Mouse (Mus musculus) limb, embryonic 13.5 days (tissue): ENCODE measurements around the gene 4931428F04Rik. TPM values are rescaled to one million over a fixed set of nuclear protein-coding genes. Genes with fewer than 3 reads are reported as not detected.

Experiments used
- ATAC-seq: fragments of 200-750 bp; cut with Nextera tagmentation; 2 replicates; pipeline ENCODE4 v1.8.0; 2017; ENCODE audit warnings: low read depth, moderate number of reproducible peaks, moderate TSS enrichment; ENCODE audit not compliant: low FRiP score
- H3K27ac ChIP-seq: fragments of 300-500 bp; sonication (generic); 2 replicates; pipeline ENCODE4 v1.5.1; 2015; ENCODE audit warnings: inconsistent platforms, mild to moderate bottlenecking, moderate library complexity
- H3K27me3 ChIP-seq: fragments of 300-500 bp; sonication (generic); 2 replicates; pipeline ENCODE4 v1.6.1; 2015; ENCODE audit warnings: mild to moderate bottlenecking, inconsistent platforms
- H3K36me3 ChIP-seq: fragments of 300-500 bp; sonication (generic); 2 replicates; pipeline ENCODE4 v1.6.1; 2015; ENCODE audit warnings: inconsistent platforms, mild to moderate bottlenecking, moderate library complexity
- H3K4me1 ChIP-seq: fragments of 300-500 bp; sonication (generic); 2 replicates; pipeline ENCODE4 v1.6.1; 2015; ENCODE audit warnings: inconsistent platforms
- H3K4me2 ChIP-seq: fragments of 300-500 bp; sonication (generic); replicated peaks from 2 replicates; pipeline ENCODE4 v1.6.1; 2015; ENCODE audit warnings: inconsistent platforms, mild to moderate bottlenecking, moderate library complexity
- H3K4me3 ChIP-seq: fragments of 300-500 bp; sonication (generic); 2 replicates; pipeline ENCODE4 v1.5.1; 2015; ENCODE audit warnings: moderate library complexity, mild to moderate bottlenecking, inconsistent platforms
- H3K9ac ChIP-seq: fragments of 300-500 bp; sonication (generic); 2 replicates; pipeline ENCODE4 v1.6.1; 2015; ENCODE audit warnings: mild to moderate bottlenecking, inconsistent platforms
- H3K9me3 ChIP-seq: fragments of 300-500 bp; sonication (generic); 2 replicates; pipeline ENCODE4 v1.6.1; 2016; ENCODE audit warnings: inconsistent platforms
- WGBS: fragments of 180-500 bp; shearing (Covaris S2); methylation state at CpG from one replicate; pipeline ENCODE4 v1.1.7; 2015; 5-methylcytosine and 5-hydroxymethylcytosine counted together
- polyA plus RNA-seq: library from polyadenylated mRNA; unstranded; fragments of >200 nt; fragmentation: Nextera tagmentation; extraction: Ambion mirVana; gene quantifications from 2 replicates; pipeline ENCODE4 v1.2.1, GENCODE M21; 2015

Gene 4931428F04Rik
- polyA plus RNA-seq, 1 experiment from 2014 or later = 16.3 TPM

DNA sequence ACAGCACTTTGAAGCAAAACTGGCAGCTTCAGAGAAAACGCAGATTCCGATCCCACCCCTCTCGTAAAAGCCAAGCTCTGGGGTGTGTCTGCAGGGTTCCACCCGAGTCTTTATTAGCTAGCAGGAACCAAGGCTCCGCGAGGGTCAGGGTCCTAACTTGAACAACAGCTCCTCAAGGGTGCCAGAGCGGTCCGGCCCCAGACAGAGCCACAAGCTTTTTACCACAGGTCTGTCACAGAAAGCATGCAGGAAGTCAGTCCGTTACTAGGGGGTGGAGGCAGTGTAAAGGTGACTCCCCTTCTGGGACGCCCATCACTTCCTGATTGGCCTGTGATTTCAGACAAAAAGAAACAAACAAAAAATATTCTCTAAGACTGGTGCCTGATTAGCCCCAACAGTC is 24.5 kb downstream of the 4931428F04Rik start:
- no peaks in the 10 kb centered on the region for H3K36me3 ChIP-seq
- peak overlapping the region; percentile 76; the same call in 1 of the 2 replicates for H3K9ac ChIP-seq
- ATAC-seq = no peak
- H3K4me1 ChIP-seq = peaks cover 31% of the 10 kb centered on the region
- H3K4me2 ChIP-seq = peak overlapping the region; percentile 87
- peaks cover 9% of the 10 kb centered on the region; the same call in 1 of the 2 replicates for H3K9me3 ChIP-seq
- no peak overlapping the region for H3K27ac ChIP-seq
- H3K27me3 ChIP-seq = peaks cover 90% of the 10 kb centered on the region
- WGBS = 6% methylated on average over 10 of the region's 10 CpGs
- H3K4me3 ChIP-seq = peak overlapping the region; percentile 69

DNA sequence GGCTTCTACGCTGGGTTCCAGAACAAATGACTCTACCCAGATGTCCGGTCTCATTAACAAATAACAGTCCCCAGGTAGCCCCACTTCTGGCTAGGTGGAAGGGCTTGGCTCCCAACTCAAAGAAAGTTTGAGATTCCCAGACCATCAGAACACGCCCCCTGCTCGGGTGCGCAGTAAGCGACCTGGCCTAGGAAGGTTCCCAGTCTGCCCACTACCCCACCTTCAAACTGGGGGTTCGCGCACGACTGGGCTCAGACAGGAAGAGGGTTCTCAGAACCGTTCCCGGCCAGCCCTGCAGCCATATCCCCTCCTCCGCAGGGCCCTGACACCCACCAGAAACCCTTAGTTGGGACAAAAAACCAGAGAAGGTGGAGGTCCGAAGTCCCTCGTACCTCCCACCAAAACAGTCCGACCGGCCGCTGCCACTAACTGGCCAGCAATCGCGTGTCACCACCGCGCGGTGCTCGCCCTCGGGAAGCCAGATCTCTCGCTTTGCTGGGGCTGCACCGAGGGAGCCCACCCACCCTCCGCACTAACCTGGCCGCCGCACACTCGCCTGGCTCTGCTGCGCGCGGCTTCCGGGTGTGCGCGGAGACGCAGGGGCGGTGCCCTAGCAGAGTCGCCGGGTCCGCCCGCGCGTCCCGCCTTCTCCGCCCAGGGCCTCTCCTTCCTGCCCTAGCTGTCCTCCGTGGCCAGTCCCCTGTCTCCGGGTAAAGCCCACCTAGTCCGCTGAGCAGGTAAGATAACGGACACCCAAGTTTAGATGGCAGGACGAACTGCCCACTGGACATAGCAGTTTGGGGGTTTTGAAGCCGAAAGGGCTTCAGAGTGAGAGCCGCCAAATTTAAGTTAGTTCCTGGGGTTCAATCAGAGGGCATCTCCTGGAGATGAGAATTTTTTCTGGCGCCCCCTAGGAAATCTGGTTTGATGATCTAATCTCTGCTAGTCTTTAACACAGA is 25.4 kb downstream of the 4931428F04Rik start, which contains the start of the genes Tradd and Fbxl8:
TSS of gene Tradd (minus strand) at position 586 of the 959 bp plus-strand sequence.
TSS of gene Fbxl8 (plus strand) at position 625 of the 959 bp plus-strand sequence.
- Histone ChIP-seq H3K4me2 (peak within 1 kb of the TSS; percentile 87), H3K36me3 (no peaks in the 10 kb centered on the region), H3K9ac (peak within 1 kb of the TSS; percentile 76), H3K4me1 (peaks cover 30% of the 10 kb centered on the region), H3K9me3 (peaks cover 9% of the 10 kb centered on the region; the same call in 1 of the 2 replicates), H3K27me3 (peaks cover 90% of the 10 kb centered on the region), H3K27ac (no peak within 1 kb of the TSS), H3K4me3 (peak within 1 kb of the TSS; percentile 69)
- ATAC-seq = peak; percentile 66
- WGBS = under 1% methylated on average over 54 of the region's 54 CpGs

DNA sequence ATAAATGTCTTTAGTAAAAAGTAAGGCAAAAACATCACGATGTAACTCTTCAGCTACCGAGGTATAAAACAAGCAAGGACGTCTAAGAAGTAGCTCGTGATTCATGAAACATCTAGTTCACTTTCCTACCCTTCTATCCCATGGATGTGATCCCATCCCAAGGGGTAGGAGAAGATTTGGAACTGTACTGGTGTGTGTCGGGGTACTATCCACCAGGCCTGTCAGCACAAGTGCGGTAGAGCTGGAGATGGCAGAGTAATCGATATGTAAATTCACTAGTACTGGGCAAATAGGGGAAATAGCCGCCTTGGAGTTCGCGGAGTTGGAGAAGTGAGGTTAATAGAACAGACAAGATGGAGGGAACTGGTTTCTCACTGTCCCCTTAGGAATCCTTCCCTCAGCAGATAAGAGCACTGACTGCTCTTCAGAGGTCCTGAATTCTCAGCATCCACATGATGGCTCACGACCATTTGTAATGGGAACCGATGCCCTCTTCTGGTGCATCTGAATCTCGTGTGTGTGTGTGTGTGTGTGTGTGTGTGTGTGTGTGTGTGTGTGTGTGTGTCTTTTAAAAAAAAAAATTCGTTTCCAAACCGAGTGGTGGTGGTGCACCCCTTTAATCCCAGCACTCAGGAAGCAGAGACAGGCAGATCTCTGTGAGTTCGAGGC is 26.3 kb downstream of the 4931428F04Rik start:
- Histone ChIP-seq H3K4me2 (peak overlapping the region; percentile 87), H3K4me3 (peak overlapping the region; percentile 69), H3K27ac (no peak overlapping the region), H3K4me1 (peaks cover 30% of the 10 kb centered on the region), H3K27me3 (peaks cover 90% of the 10 kb centered on the region), H3K9ac (no peak overlapping the region), H3K9me3 (peaks cover 9% of the 10 kb centered on the region; the same call in 1 of the 2 replicates), H3K36me3 (no peaks in the 10 kb centered on the region)
- WGBS = 40% methylated on average over 16 of the region's 16 CpGs
- no peak for ATAC-seq

DNA sequence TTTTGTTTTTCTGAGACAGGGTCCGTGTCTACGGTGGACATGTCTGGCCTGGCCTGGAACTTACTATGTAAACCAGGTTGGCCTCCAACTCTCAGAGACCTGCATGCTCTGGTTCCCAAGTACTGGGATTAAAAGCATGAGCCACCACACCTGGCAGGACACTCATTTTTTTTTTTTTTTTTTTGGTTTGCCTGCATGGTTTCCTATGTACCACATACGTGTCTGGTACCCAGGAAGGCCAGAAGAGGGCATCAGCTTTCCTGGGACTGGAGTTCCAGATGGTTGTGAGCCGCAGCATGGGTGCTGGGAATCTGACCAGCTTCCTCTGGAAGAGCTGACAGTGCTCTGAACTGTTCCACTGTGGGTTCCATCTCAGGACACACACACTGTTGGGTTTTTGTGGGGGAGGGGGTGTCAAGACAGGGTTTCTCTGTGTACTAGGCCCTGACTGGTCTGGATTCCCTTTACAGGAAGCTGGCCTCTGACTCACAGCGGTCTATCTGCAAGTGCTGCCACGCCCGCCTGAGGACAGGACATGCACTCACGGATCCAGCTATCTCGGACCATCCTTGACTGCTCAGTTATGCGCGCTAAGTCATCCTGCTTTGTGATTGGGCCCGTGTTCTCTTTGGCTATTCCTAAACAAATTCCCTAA is 28.2 kb downstream of the 4931428F04Rik start:
- Histone ChIP-seq H3K4me3 (no peak overlapping the region), H3K27ac (no peak overlapping the region), H3K27me3 (peaks cover 86% of the 10 kb centered on the region), H3K36me3 (no peaks in the 10 kb centered on the region), H3K9me3 (peaks cover 8% of the 10 kb centered on the region; the same call in 1 of the 2 replicates), H3K4me1 (peaks cover 24% of the 10 kb centered on the region), H3K4me2 (no peak overlapping the region), H3K9ac (no peak overlapping the region)
- no peak for ATAC-seq
- 86% methylated on average over 12 of the region's 12 CpGs for WGBS

DNA sequence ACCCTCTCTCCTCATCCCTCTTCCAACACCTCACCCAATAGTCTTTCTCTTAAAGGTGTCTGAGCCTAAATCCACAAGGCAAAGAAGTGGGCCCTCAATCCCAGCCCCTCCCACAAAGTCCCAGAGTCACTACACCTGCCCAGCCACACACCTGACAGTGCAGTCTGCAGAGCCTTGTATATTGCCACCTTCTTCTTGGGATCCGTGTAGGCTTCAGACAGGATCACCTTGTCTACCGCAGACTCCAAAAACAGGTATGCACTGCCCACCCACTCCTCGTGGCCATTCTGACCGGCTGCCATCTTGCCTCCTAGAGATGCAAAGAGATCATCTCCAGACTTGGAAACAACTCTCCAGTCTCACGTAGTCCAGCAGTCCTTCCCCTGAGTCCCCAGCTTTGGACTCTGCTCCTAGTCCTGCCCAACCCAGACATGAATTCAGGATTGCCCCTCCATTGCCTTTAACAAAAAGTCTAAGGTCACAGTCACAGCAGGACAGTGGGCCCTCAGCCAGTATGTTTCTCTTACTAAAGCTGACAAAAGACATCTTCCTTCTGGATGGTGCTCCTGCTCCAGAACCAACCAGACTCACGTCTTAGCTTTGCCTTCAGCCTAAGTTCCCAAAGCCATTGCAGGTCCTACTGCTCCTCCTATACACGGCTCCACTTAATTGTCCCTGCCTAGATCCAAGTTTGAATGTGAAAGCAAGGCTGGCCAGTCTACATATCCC is 29.1 kb downstream of the 4931428F04Rik start:
- Histone ChIP-seq H3K4me1 (peaks cover 26% of the 10 kb centered on the region), H3K27me3 (peaks cover 87% of the 10 kb centered on the region), H3K27ac (no peak overlapping the region), H3K4me2 (no peak overlapping the region), H3K4me3 (no peak overlapping the region), H3K36me3 (no peaks in the 10 kb centered on the region), H3K9me3 (peaks cover 5% of the 10 kb centered on the region; the same call in 1 of the 2 replicates), H3K9ac (no peak overlapping the region)
- ATAC-seq = no peak
- 59% methylated on average over 7 of the region's 7 CpGs for WGBS

DNA sequence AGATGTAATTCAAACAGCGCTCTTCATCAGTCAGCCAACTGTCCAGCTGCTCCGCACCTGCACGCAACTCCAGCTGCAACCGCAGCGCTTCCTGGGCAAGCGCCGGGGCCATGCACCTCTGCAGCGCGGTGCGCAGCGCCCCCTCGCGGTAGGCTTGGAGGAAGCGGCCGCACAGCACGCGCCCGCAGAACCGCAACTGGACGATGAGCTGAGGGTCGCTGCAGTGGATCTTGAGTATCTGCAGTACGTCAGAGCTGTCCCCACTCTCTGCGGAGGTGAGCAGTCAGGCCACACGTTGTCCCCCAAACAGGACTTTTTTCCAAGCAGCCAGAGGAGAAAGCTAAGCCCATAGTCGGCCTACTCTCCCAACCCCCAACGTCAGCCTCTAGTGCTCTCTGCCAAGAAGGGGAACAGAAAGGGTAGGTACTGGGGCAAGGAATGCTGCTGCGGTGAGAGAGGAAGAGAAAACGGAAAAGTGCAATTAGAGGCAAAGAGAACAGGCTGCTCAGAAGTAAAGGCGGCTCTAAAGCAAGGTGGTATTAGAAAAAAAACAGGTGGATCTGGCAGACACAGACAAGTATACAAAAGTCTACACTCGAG is 29.8 kb downstream of the 4931428F04Rik start:
- Histone ChIP-seq H3K27me3 (peaks cover 82% of the 10 kb centered on the region), H3K4me3 (peak overlapping the region; percentile 44), H3K27ac (no peak overlapping the region), H3K4me1 (peaks cover 27% of the 10 kb centered on the region), H3K4me2 (peak overlapping the region; percentile 73), H3K9ac (peak overlapping the region; percentile 55), H3K9me3 (peaks cover 5% of the 10 kb centered on the region; the same call in 1 of the 2 replicates), H3K36me3 (no peaks in the 10 kb centered on the region)
- 4% methylated on average over 30 of the region's 30 CpGs for WGBS
- peak; percentile 24; the same call in 1 of the 2 replicates for ATAC-seq

DNA sequence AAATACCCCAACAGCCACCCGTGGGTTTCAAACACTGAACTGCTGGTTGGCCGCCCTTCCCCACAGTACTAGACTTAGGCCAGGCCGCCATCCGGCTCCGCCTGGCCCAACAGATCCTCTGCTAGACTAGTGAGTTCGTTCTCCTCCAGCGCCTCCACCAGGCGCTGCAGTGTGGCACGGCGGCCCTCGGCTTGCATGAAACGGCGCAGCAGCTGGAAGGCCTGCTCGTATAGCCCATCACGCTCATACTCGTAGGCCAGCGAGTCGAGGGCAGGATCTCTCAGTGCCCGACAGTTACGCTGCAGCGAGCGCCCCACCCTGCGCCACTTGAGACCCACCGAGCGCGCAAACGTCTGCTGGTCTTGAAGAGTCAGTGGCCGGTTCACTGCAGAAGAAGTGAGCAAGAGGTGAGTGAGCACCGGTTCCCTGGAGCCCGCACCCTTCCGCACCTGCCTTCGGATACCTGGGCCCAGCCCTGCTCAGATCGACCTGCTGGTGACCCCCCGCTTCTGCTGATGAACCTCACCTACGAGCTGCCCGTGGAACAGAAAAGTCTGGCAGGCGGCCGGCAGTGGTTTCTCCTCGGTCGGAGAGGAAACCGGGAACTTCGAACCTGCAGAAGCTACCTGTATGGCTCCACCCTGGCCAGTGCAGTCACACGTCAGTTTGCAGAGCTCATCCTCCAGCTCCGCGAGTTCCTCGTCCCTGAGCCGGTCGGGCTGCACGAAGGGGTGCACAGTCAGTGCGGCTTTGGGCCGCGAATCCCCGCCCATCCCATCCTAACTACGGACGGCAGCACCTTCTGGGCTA is 30.5 kb downstream of the 4931428F04Rik start:
- peaks cover 80% of the 10 kb centered on the region for H3K27me3 ChIP-seq
- H3K4me1 ChIP-seq = peaks cover 26% of the 10 kb centered on the region
- H3K4me2 ChIP-seq = peak overlapping the region; percentile 73
- peaks cover 5% of the 10 kb centered on the region; the same call in 1 of the 2 replicates for H3K9me3 ChIP-seq
- no peak overlapping the region for H3K27ac ChIP-seq
- peak overlapping the region; percentile 55 for H3K9ac ChIP-seq
- H3K4me3 ChIP-seq = peak overlapping the region; percentile 44
- WGBS = 3% methylated on average over 55 of the region's 55 CpGs
- ATAC-seq = peak; percentile 2; the same call in 1 of the 2 replicates
- no peaks in the 10 kb centered on the region for H3K36me3 ChIP-seq

DNA sequence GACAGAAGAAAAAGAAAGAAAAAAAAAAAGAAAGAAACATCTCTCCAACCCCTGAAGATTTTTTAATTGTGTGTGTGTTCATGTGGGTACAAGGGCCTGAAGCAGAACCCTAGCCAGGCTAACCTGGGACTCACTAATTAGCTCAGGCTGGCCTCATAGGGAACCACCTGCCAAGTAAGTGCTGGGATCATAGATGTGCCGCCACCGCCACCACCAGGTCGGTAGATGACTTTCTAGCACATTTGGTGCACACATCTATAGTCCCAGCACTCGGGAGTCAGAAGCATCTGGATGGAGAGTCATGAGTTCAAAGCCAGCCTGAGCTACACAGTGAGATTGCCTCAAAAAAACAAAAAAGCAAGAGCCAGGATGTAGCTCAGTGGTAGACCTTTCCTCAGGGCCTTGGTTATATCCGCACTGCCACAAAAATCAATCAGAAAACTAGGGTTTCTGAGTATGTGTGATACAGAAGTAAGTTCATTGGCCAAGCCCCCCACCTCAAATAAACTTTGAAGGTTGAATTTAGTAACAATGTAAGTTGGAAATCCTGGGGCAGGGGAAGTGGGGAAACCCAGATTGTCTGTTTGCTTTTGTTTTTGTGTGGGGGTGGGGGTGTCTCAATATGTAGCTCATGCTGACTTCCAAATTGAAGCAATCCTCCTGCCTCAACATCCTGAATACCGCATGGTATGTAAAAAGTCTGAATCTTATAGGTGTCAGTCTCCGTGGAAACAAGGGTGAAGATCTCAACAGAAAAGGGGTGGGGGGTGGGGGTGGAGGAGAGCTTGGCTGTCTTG is 32.1 kb downstream of the 4931428F04Rik start:
- WGBS = 71% methylated on average over 7 of the region's 7 CpGs
- peaks cover 5% of the 10 kb centered on the region; the same call in 1 of the 2 replicates for H3K9me3 ChIP-seq
- H3K27me3 ChIP-seq = peaks cover 64% of the 10 kb centered on the region
- peaks cover 36% of the 10 kb centered on the region for H3K4me1 ChIP-seq
- H3K4me2 ChIP-seq = no peak overlapping the region
- H3K4me3 ChIP-seq = no peak overlapping the region
- no peak for ATAC-seq
- H3K27ac ChIP-seq = no peak overlapping the region
- H3K9ac ChIP-seq = no peak overlapping the region
- H3K36me3 ChIP-seq = peaks cover 8% of the 10 kb centered on the region

DNA sequence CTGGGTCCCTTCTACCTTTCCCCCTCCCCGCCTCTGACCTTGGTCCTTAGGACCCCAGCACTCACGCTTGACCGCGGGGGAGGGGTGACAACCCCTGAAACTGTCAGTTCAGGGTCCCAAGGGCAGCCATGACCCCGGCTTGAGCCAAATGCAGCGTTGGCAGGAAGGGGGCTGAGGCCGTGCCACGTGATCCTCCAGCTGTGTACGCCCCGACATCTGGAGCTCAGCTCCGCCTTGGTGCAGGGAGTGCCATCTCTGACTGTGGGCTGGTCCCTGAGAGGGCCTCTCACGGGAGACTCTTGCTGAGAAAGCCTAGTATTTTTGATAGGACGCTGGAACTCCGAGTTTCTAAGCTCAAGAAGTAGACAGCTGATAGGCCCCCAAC is 34.7 kb downstream of the 4931428F04Rik start, which contains the start of gene B3gnt9:
TSS of gene B3gnt9 (minus strand) at position 188 of the 385 bp plus-strand sequence.
- peak within 1 kb of the TSS; percentile 90 for H3K4me2 ChIP-seq
- H3K36me3 ChIP-seq = peaks cover 32% of the 10 kb centered on the region
- peak within 1 kb of the TSS; percentile 76 for H3K9ac ChIP-seq
- no peaks in the 10 kb centered on the region for H3K9me3 ChIP-seq
- peak within 1 kb of the TSS; percentile 84 for H3K27ac ChIP-seq
- peaks cover 42% of the 10 kb centered on the region for H3K27me3 ChIP-seq
- H3K4me3 ChIP-seq = peak within 1 kb of the TSS; percentile 63
- 1% methylated on average over 14 of the region's 14 CpGs for WGBS
- peak; percentile 77 for ATAC-seq
- peaks cover 35% of the 10 kb centered on the region for H3K4me1 ChIP-seq
